Mouse (Mus musculus) myocyte (in vitro differentiated cells): ENCODE measurements around the gene Tmbim1. TPM values are rescaled to one million over a fixed set of nuclear protein-coding genes. Genes with fewer than 3 reads are reported as not detected.

Source experiments
- H3K27me3 ChIP-seq: one replicate; pipeline ENCODE4 v1.6.1; 2011; ENCODE audit not compliant: control insufficient read depth, insufficient read depth, insufficient read length
- H3K36me3 ChIP-seq: one replicate; pipeline ENCODE4 v1.6.1; 2011; ENCODE audit not compliant: control insufficient read depth, insufficient read depth
- H3K4me2 ChIP-seq: one replicate; pipeline ENCODE4 v1.6.1; 2011; ENCODE audit warnings: low read depth, control low read depth
- H3K4me3 ChIP-seq: one replicate; pipeline ENCODE4 v1.5.1; 2011; ENCODE audit warnings: mild to moderate bottlenecking, control low read depth, moderate library complexity
- H3K79me2 ChIP-seq: one replicate; pipeline ENCODE4 v1.6.1; 2011; ENCODE audit not compliant: control insufficient read depth, insufficient read depth
- H3ac ChIP-seq: one replicate; pipeline ENCODE4 v1.6.1; 2011; ENCODE audit not compliant: control insufficient read depth, insufficient read length
- CEBPB ChIP-seq: IDR thresholded peaks from 2 replicates; pipeline ENCODE4 v1.6.1; 2011; ENCODE audit warnings: mild to moderate bottlenecking, moderate library complexity; ENCODE audit not compliant: poor library complexity, insufficient read depth, severe bottlenecking
- E2F4 ChIP-seq: IDR thresholded peaks from one replicate; pipeline ENCODE4 v1.6.1; 2011; ENCODE audit warnings: mild to moderate bottlenecking, control low read depth, moderate library complexity; ENCODE audit not compliant: insufficient read depth
- MAX ChIP-seq: IDR thresholded peaks from one replicate; pipeline ENCODE4 v1.6.1; 2011; ENCODE audit warnings: low read depth, mild to moderate bottlenecking, control low read depth
- MYOD1 ChIP-seq, 3 experiments: IDR thresholded peaks; one replicate each; pipeline ENCODE4 v1.6.1; 2011; ENCODE audit warnings: control low read depth in 2 of 3, low read depth in 2 of 3, mild to moderate bottlenecking in 2 of 3, moderate library complexity in 1 of 3; ENCODE audit not compliant: insufficient read length in 2 of 3, control insufficient read depth in 1 of 3
- MYOG ChIP-seq, 3 experiments: IDR thresholded peaks; one replicate each; pipeline ENCODE4 v1.6.1; 2011; ENCODE audit warnings: control low read depth in 2 of 3, low read depth in 2 of 3, mild to moderate bottlenecking in 2 of 3; ENCODE audit not compliant: insufficient read length in 2 of 3, control insufficient read depth in 1 of 3, insufficient read depth in 1 of 3
- POLR2A ChIP-seq: IDR thresholded peaks from one replicate; pipeline ENCODE4 v1.6.1; 2011; ENCODE audit warnings: low read depth, mild to moderate bottlenecking, control low read depth, moderate library complexity; ENCODE audit not compliant: insufficient read length
- POLR2AphosphoS2 ChIP-seq: IDR thresholded peaks from one replicate; pipeline ENCODE4 v1.6.1; 2011; ENCODE audit warnings: low read depth, control low read depth; ENCODE audit not compliant: insufficient read length
- REST ChIP-seq: IDR thresholded peaks from one replicate; pipeline ENCODE4 v1.6.1; 2011; ENCODE audit warnings: mild to moderate bottlenecking, control low read depth, moderate library complexity; ENCODE audit not compliant: insufficient read depth, insufficient read length
- SRF ChIP-seq: IDR thresholded peaks from one replicate; pipeline ENCODE4 v1.6.1; 2011; ENCODE audit warnings: low read depth; ENCODE audit not compliant: control insufficient read depth, insufficient read length
- TCF12 ChIP-seq: IDR thresholded peaks from one replicate; pipeline ENCODE4 v1.6.1; 2011; ENCODE audit warnings: mild to moderate bottlenecking, control low read depth; ENCODE audit not compliant: poor library complexity, insufficient read depth, severe bottlenecking
- TCF3 ChIP-seq: IDR thresholded peaks from one replicate; pipeline ENCODE4 v1.6.1; 2011; ENCODE audit warnings: low read depth, control low read depth; ENCODE audit not compliant: insufficient read length
- USF1 ChIP-seq: IDR thresholded peaks from one replicate; pipeline ENCODE4 v1.6.1; 2011; ENCODE audit warnings: low read depth, mild to moderate bottlenecking, control low read depth, moderate library complexity
- polyA plus RNA-seq: library from polyadenylated mRNA; unstranded; fragments of >200 nt; fragmentation: generic; extraction: Trizol; gene quantifications from one replicate; pipeline ENCODE4 v1.2.1, GENCODE M21; 2012; ENCODE audit warnings: missing spikeins

Gene Tmbim1
- polyA plus RNA-seq, 1 experiment: 178 TPM

- Histone ChIP-seq H3ac (no peak overlapping the region), H3K36me3 (peaks cover 81% of the 10 kb centered on the region), H3K4me2 (no peak overlapping the region), H3K4me3 (no peak overlapping the region), H3K27me3 (no peaks in the 10 kb centered on the region), H3K79me2 (peaks cover 17% of the 10 kb centered on the region)
- TF ChIP-seq MAX (no peak), SRF (no peak), E2F4 (no peak), TCF3 (no peak), MYOD1 (IDR thresholded peaks at IDR 0.05; ENCODE audit: control insufficient read depth in 1 of 3, insufficient read length in 2 of 3, low read depth in 2 of 3) (no peak), POLR2A (no peak), TCF12 (no peak)
These were observed 49.6 kb downstream of the Tmbim1 start for GRCm38 (mm10) chr1:74255704-74256345.

GRCm38 (mm10) chr1:74250096-74250495 lies 55.3 kb downstream of the Tmbim1 start:
- no peak for TF ChIP-seq E2F4
- no peak for TF ChIP-seq TCF12
- no peak for TF ChIP-seq CEBPB
- TF ChIP-seq USF1: no peak
- TF ChIP-seq POLR2A: no peak
- TF ChIP-seq POLR2AphosphoS2: no peak
- no peak for TF ChIP-seq MYOD1 (IDR thresholded peaks at IDR 0.05; ENCODE audit: control insufficient read depth in 1 of 3, insufficient read length in 2 of 3, low read depth in 2 of 3)
- no peak for TF ChIP-seq MAX
- TF ChIP-seq MYOG (IDR thresholded peaks at IDR 0.05; ENCODE audit: control insufficient read depth in 1 of 3, insufficient read depth in 1 of 3, insufficient read length in 2 of 3, low read depth in 2 of 3): no peak
- no peak for TF ChIP-seq SRF
- no peak for TF ChIP-seq REST
- no peak for TF ChIP-seq TCF3
- Histone ChIP-seq H3K36me3 (peaks cover 43% of the 10 kb centered on the region), H3K27me3 (no peaks in the 10 kb centered on the region), H3K4me2 (peak overlapping the region; percentile 90), H3K79me2 (peaks cover 51% of the 10 kb centered on the region), H3ac (no peak overlapping the region), H3K4me3 (no peak overlapping the region)

- Histone ChIP-seq H3ac (no peak overlapping the region), H3K4me3 (no peak overlapping the region), H3K36me3 (peaks cover 36% of the 10 kb centered on the region), H3K4me2 (peak overlapping the region; percentile 90), H3K79me2 (peaks cover 57% of the 10 kb centered on the region), H3K27me3 (no peaks in the 10 kb centered on the region)
- TF ChIP-seq MYOG (IDR thresholded peaks at IDR 0.05; ENCODE audit: control insufficient read depth in 1 of 3, insufficient read depth in 1 of 3, insufficient read length in 2 of 3, low read depth in 2 of 3) (peak in 2 of 3 experiments; percentile 25 to 69), TCF3 (no peak), MAX (no peak), SRF (no peak), POLR2A (no peak), MYOD1 (IDR thresholded peaks at IDR 0.05; ENCODE audit: control insufficient read depth in 1 of 3, insufficient read length in 2 of 3, low read depth in 2 of 3) (peak in 2 of 3 experiments; percentile 62 to 84), E2F4 (no peak), POLR2AphosphoS2 (no peak)
These were observed 56.0 kb downstream of the Tmbim1 start for GRCm38 (mm10) chr1:74249331-74249980.

GRCm38 (mm10) chr1:74248799-74249198 lies 56.6 kb downstream of the Tmbim1 start:
- H3K79me2 ChIP-seq: peaks cover 64% of the 10 kb centered on the region
- H3K36me3 ChIP-seq: peaks cover 30% of the 10 kb centered on the region
- H3K4me3 ChIP-seq: no peak overlapping the region
- H3ac ChIP-seq: no peak overlapping the region
- TF ChIP-seq SRF: peak; percentile 98
- TF ChIP-seq TCF12: no peak
- peak in 2 of 3 experiments; percentile 9 to 26 for TF ChIP-seq MYOG (IDR thresholded peaks at IDR 0.05; ENCODE audit: control insufficient read depth in 1 of 3, insufficient read depth in 1 of 3, insufficient read length in 2 of 3, low read depth in 2 of 3)
- TF ChIP-seq E2F4: no peak
- TF ChIP-seq CEBPB: no peak
- TF ChIP-seq MYOD1 (IDR thresholded peaks at IDR 0.05; ENCODE audit: control insufficient read depth in 1 of 3, insufficient read length in 2 of 3, low read depth in 2 of 3): peak in 2 of 3 experiments; percentile 59 to 77
- TF ChIP-seq POLR2A: peak; percentile 32
- H3K27me3 ChIP-seq: no peaks in the 10 kb centered on the region
- peak overlapping the region; percentile 90 for H3K4me2 ChIP-seq

GRCm38 (mm10) chr1:74245525-74245924 lies 59.9 kb downstream of the Tmbim1 start:
- TF ChIP-seq CEBPB: no peak
- no peak for TF ChIP-seq REST
- no peak for TF ChIP-seq TCF3
- no peak for TF ChIP-seq TCF12
- no peak for TF ChIP-seq MYOG (IDR thresholded peaks at IDR 0.05; ENCODE audit: control insufficient read depth in 1 of 3, insufficient read depth in 1 of 3, insufficient read length in 2 of 3, low read depth in 2 of 3)
- TF ChIP-seq USF1: no peak
- TF ChIP-seq POLR2AphosphoS2: no peak
- no peak for TF ChIP-seq SRF
- TF ChIP-seq E2F4: no peak
- no peak for TF ChIP-seq POLR2A
- TF ChIP-seq MAX: no peak
- TF ChIP-seq MYOD1 (IDR thresholded peaks at IDR 0.05; ENCODE audit: control insufficient read depth in 1 of 3, insufficient read length in 2 of 3, low read depth in 2 of 3): no peak
- Histone ChIP-seq H3K4me2 (no peak overlapping the region), H3ac (no peak overlapping the region), H3K4me3 (no peak overlapping the region), H3K36me3 (no peaks in the 10 kb centered on the region), H3K79me2 (peaks cover 76% of the 10 kb centered on the region), H3K27me3 (no peaks in the 10 kb centered on the region)
